Mouse (Mus musculus): ENCODE data around the gene Prkar1b. TPM values are rescaled to one million over a fixed set of nuclear protein-coding genes. Genes with fewer than 3 reads are reported as not detected.

Prkar1b gene
- total RNA-seq (2017) = not detected in 2 replicates

GRCm38 (mm10) chr5:139149681-139150602, at the start of gene Prkar1b, which contains the start of gene Dnaaf5:
Prkar1b (minus strand) TSS chr5:139150001.
Dnaaf5 (plus strand) TSS chr5:139150223.
- peak; percentile 93 for ATAC-seq (ENCODE audit: extremely low read depth, insufficient number of reproducible peaks, low FRiP score, poor library complexity, severe bottlenecking)

GRCm38 (mm10) chr5:139199636-139199994, 49.8 kb upstream of the Prkar1b start:
- no peak for ATAC-seq (ENCODE audit: extremely low read depth, insufficient number of reproducible peaks, low FRiP score, poor library complexity, severe bottlenecking)

- ATAC-seq (ENCODE audit: extremely low read depth, insufficient number of reproducible peaks, low FRiP score, poor library complexity, severe bottlenecking) = no peak
Measured at GRCm38 (mm10) chr5:139198779-139199178, 49.0 kb upstream of the Prkar1b start.

- ATAC-seq (ENCODE audit: extremely low read depth, insufficient number of reproducible peaks, low FRiP score, poor library complexity, severe bottlenecking) = no peak
Measured at GRCm38 (mm10) chr5:139190958-139191357, 41.2 kb upstream of the Prkar1b start.

GRCm38 (mm10) chr5:139189726-139190125, 39.9 kb upstream of the Prkar1b start:
- no peak for ATAC-seq (ENCODE audit: extremely low read depth, insufficient number of reproducible peaks, low FRiP score, poor library complexity, severe bottlenecking)

GRCm38 (mm10) chr5:139184897-139185296, 35.1 kb upstream of the Prkar1b start:
- no peak for ATAC-seq (ENCODE audit: extremely low read depth, insufficient number of reproducible peaks, low FRiP score, poor library complexity, severe bottlenecking)

GRCm38 (mm10) chr5:139183601-139184000, 33.8 kb upstream of the Prkar1b start:
- no peak for ATAC-seq (ENCODE audit: extremely low read depth, insufficient number of reproducible peaks, low FRiP score, poor library complexity, severe bottlenecking)

GRCm38 (mm10) chr5:139183131-139183530, 33.3 kb upstream of the Prkar1b start:
- ATAC-seq (ENCODE audit: extremely low read depth, insufficient number of reproducible peaks, low FRiP score, poor library complexity, severe bottlenecking) = no peak

- ATAC-seq (ENCODE audit: extremely low read depth, insufficient number of reproducible peaks, low FRiP score, poor library complexity, severe bottlenecking) = peak; percentile 87
Measured at GRCm38 (mm10) chr5:139178895-139179631, 29.3 kb upstream of the Prkar1b start.

- ATAC-seq (ENCODE audit: extremely low read depth, insufficient number of reproducible peaks, low FRiP score, poor library complexity, severe bottlenecking) = no peak
Measured at GRCm38 (mm10) chr5:139174556-139175547, 25.1 kb upstream of the Prkar1b start.

- no peak for ATAC-seq (ENCODE audit: extremely low read depth, insufficient number of reproducible peaks, low FRiP score, poor library complexity, severe bottlenecking)
Measured at GRCm38 (mm10) chr5:139174141-139174540, 24.3 kb upstream of the Prkar1b start.

GRCm38 (mm10) chr5:139171929-139172328, 22.1 kb upstream of the Prkar1b start:
- ATAC-seq (ENCODE audit: extremely low read depth, insufficient number of reproducible peaks, low FRiP score, poor library complexity, severe bottlenecking) = no peak

GRCm38 (mm10) chr5:139167548-139167947, 17.7 kb upstream of the Prkar1b start:
- ATAC-seq (ENCODE audit: extremely low read depth, insufficient number of reproducible peaks, low FRiP score, poor library complexity, severe bottlenecking) = no peak

- ATAC-seq (ENCODE audit: extremely low read depth, insufficient number of reproducible peaks, low FRiP score, poor library complexity, severe bottlenecking) = peak; percentile 45
Measured at GRCm38 (mm10) chr5:139166781-139167361, 17.1 kb upstream of the Prkar1b start.

- ATAC-seq (ENCODE audit: extremely low read depth, insufficient number of reproducible peaks, low FRiP score, poor library complexity, severe bottlenecking) = no peak
Measured at GRCm38 (mm10) chr5:139161632-139162031, 11.8 kb upstream of the Prkar1b start.

- peak; percentile 39; the same call in 1 of the 2 replicates for ATAC-seq (ENCODE audit: extremely low read depth, insufficient number of reproducible peaks, low FRiP score, poor library complexity, severe bottlenecking)
Measured at GRCm38 (mm10) chr5:139160899-139161298, 11.1 kb upstream of the Prkar1b start.

GRCm38 (mm10) chr5:139150603-139151031, 816 bp upstream of the Prkar1b start:
- ATAC-seq (ENCODE audit: extremely low read depth, insufficient number of reproducible peaks, low FRiP score, poor library complexity, severe bottlenecking) = no peak

GRCm38 (mm10) chr5:139149006-139149672, 662 bp downstream of the Prkar1b start:
- peak; percentile 11; the same call in 1 of the 2 replicates for ATAC-seq (ENCODE audit: extremely low read depth, insufficient number of reproducible peaks, low FRiP score, poor library complexity, severe bottlenecking)
